Mouse (Mus musculus) ES-E14 (cell line): ENCODE data around the gene Hdhd5.

Experiments
- CHD2 ChIP-seq: IDR thresholded peaks from 2 replicates; pipeline ENCODE4 v1.6.1; 2014; ENCODE audit warnings: mild to moderate bottlenecking, low read depth, low read length, inconsistent platforms
- HCFC1 ChIP-seq: IDR thresholded peaks from 2 replicates; pipeline ENCODE4 v1.6.1; 2012; ENCODE audit warnings: low read length, inconsistent platforms, borderline replicate concordance; ENCODE audit not compliant: insufficient read depth
- MAFK ChIP-seq: IDR thresholded peaks from 2 replicates; pipeline ENCODE4 v1.6.1; 2014; ENCODE audit warnings: mild to moderate bottlenecking, low read depth, low read length, inconsistent platforms; ENCODE audit not compliant: insufficient read depth
- ZNF384 ChIP-seq: IDR thresholded peaks from 2 replicates; pipeline ENCODE4 v1.6.1; 2012; ENCODE audit warnings: low read depth, low read length, inconsistent platforms

- TF ChIP-seq ZNF384 (no peak), MAFK (no peak), CHD2 (no peak), HCFC1 (no peak)
These were observed 13.8 kb downstream of the Hdhd5 start for GRCm38 (mm10) chr6:120517311-120517710.
